Mouse (Mus musculus): ENCODE data around the gene St8sia6. TPM values are rescaled to one million over a fixed set of nuclear protein-coding genes. Genes with fewer than 3 reads are reported as not detected.

Gene St8sia6
- 4.5 and 4.6 TPM in 2 replicates for polyA plus RNA-seq (2015; fragmentation: Nextera tagmentation; extraction: Ambion mirVana)

GRCm38 (mm10) chr2:13793969-13794363 is at the start of gene St8sia6:
TSS of gene St8sia6 (minus strand) at chr2:13794064.

Other genes starting within 250 kb of the St8sia6 start
- gene Trdmt1, start 249.4 kb downstream of the St8sia6 start, polyA plus RNA-seq (2015; fragmentation: Nextera tagmentation; extraction: Ambion mirVana), result 8.7 and 9.5 TPM in 2 replicates
- gene Vim, start 220.1 kb downstream of the St8sia6 start, polyA plus RNA-seq (2015; fragmentation: Nextera tagmentation; extraction: Ambion mirVana), result 671 and 726 TPM in 2 replicates